Mouse (Mus musculus) limb, embryonic 12.5 days (tissue): Measurements from ENCODE around the gene Wdr49. TPM values are rescaled to one million over a fixed set of nuclear protein-coding genes. Genes with fewer than 3 reads are reported as not detected.
"Not testable (repeated sequence)": the region's sequence is repeated elsewhere in the genome, so short reads cannot be mapped to it uniquely, and the experiment has no call there.

Experiments
- ATAC-seq: fragments of 200-750 bp; cut with Nextera tagmentation; 2 replicates; pipeline ENCODE4 v1.8.0; 2017; ENCODE audit warnings: low read depth, moderate TSS enrichment; ENCODE audit not compliant: insufficient number of reproducible peaks, insufficient read depth, low FRiP score, low TSS enrichment
- H3K27ac ChIP-seq: fragments of 300-500 bp; sonication (generic); 2 replicates; pipeline ENCODE4 v1.5.1; 2016; ENCODE audit warnings: mild to moderate bottlenecking, moderate library complexity
- H3K27me3 ChIP-seq: fragments of 300-500 bp; sonication (generic); 2 replicates; pipeline ENCODE4 v1.6.1; 2016; ENCODE audit warnings: mild to moderate bottlenecking, moderate library complexity
- H3K36me3 ChIP-seq: fragments of 300-500 bp; sonication (generic); 2 replicates; pipeline ENCODE4 v1.6.1; 2016; ENCODE audit warnings: mild to moderate bottlenecking, moderate library complexity
- H3K4me1 ChIP-seq: fragments of 300-500 bp; sonication (generic); replicated peaks from 2 replicates; pipeline ENCODE4 v1.6.1; 2016
- H3K4me2 ChIP-seq: fragments of 300-500 bp; sonication (generic); 2 replicates; pipeline ENCODE4 v1.6.1; 2016; ENCODE audit warnings: mild to moderate bottlenecking, moderate library complexity
- H3K4me3 ChIP-seq: fragments of 300-500 bp; sonication (generic); replicated peaks from 2 replicates; pipeline ENCODE4 v1.5.1; 2016; ENCODE audit warnings: mild to moderate bottlenecking
- H3K9ac ChIP-seq: fragments of 300-500 bp; sonication (generic); replicated peaks from 2 replicates; pipeline ENCODE4 v1.6.1; 2016; ENCODE audit warnings: mild to moderate bottlenecking, moderate library complexity
- H3K9me3 ChIP-seq: fragments of 300-500 bp; sonication (generic); 2 replicates; pipeline ENCODE4 v1.6.1; 2016; ENCODE audit warnings: mild to moderate bottlenecking, moderate library complexity
- WGBS: fragments of 180-500 bp; shearing (Covaris S2); methylation state at CpG from one replicate; pipeline ENCODE4 v1.1.7; 2016; 5-methylcytosine and 5-hydroxymethylcytosine counted together
- polyA plus RNA-seq: library from polyadenylated mRNA; unstranded; fragments of >200 nt; fragmentation: Nextera tagmentation; extraction: Ambion mirVana; gene quantifications from 2 replicates; pipeline ENCODE4 v1.2.1, GENCODE M21; 2016

Wdr49 gene
- polyA plus RNA-seq, 1 experiment from 2014 or later: not detected

DNA sequence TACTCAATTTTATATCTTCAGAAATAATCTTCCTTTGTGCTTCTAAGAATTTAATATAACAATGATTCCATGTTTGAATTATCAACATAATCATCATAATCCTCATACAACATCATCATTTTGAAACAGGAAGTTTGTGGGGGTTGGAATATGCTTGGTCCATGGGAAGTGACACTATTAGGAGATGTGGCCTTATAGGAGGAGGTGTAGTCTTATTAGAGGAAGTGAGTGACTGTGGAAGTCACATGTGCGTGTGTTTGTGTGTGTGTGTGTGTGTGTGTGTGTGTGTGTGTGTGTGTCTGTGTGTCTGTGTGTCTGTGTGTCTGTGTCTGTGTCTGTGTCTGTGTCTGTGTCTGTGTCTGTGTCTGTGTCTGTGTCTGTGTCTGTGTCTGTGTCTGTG is 182.5 kb downstream of the Wdr49 start:
- H3K4me3 ChIP-seq, H3K27ac ChIP-seq, H3K4me2 ChIP-seq, H3K27me3 ChIP-seq, H3K36me3 ChIP-seq, H3K9ac ChIP-seq, H3K9me3 ChIP-seq, ATAC-seq, H3K4me1 ChIP-seq: not testable (repeated sequence)
- 93% methylated on average over 1 of the region's 1 CpGs for WGBS

DNA sequence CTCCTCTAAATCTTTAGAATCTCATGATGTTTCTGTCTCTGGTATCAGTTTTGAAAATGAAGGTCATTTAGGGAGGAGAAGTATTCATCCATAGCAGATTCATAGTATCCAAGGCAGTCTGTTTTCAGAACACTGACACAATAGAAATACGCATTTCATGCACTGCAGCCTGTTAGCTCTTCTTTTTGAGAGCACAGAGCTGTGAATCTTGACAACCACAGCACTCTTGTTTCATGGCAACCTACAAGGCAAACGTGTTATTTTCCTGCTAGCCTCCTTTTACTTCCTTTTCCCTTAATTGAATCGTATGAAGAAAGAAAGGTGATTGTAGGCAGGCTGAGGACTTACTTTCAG is 184.2 kb downstream of the Wdr49 start:
- H3K4me1 ChIP-seq: no peaks in the 10 kb centered on the region
- ATAC-seq: no peak
- 62% methylated on average over 3 of the region's 3 CpGs for WGBS

DNA sequence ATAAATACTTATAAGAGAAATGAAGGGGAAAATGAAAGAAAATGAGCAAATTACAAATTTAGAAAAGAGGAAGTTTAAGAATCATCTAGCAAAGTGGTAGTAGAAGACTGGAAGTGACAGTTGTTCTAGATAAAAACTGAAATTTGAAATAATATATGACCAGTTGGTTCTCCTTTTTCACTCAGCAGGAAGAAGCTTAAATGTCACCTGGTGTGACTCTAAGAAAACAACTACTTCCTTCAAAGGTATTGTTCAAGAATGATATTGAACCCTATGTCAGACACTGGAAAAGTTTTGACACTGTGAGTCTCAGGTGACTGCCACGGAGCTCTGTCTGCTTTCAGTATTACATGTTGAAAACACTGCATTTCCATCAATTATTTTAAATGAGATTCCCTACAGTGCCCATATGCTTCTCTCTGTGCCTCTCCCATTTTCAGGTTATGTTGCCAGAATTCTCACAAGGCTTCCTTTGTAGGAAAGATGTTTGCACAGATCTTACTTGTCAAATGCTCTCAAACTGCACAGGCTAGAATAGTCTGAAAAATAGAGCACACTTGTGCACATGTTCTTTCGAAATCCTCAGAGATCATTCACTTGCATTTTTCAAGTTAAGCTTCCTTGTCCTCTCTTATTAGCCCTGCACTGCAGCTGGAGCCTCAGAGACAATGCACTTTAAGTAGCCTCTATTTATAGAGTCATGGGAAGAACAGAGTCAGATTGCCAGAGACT is 184.8 kb downstream of the Wdr49 start:
- ATAC-seq: no peak
- Histone ChIP-seq H3K9ac (no peak overlapping the region), H3K4me2 (no peak overlapping the region), H3K27ac (no peak overlapping the region), H3K27me3 (no peaks in the 10 kb centered on the region), H3K4me1 (no peaks in the 10 kb centered on the region), H3K9me3 (no peaks in the 10 kb centered on the region), H3K36me3 (no peaks in the 10 kb centered on the region), H3K4me3 (no peak overlapping the region)
- WGBS: 74% methylated on average over 2 of the region's 2 CpGs

More for the DNA sequence above, 184.2 kb downstream of the Wdr49 start:
- no peaks in the 10 kb centered on the region for H3K9me3 ChIP-seq
- H3K36me3 ChIP-seq: no peaks in the 10 kb centered on the region
- no peaks in the 10 kb centered on the region for H3K27me3 ChIP-seq
- H3K9ac ChIP-seq: no peak overlapping the region
- no peak overlapping the region for H3K4me2 ChIP-seq
- H3K4me3 ChIP-seq: no peak overlapping the region
- no peak overlapping the region for H3K27ac ChIP-seq

DNA sequence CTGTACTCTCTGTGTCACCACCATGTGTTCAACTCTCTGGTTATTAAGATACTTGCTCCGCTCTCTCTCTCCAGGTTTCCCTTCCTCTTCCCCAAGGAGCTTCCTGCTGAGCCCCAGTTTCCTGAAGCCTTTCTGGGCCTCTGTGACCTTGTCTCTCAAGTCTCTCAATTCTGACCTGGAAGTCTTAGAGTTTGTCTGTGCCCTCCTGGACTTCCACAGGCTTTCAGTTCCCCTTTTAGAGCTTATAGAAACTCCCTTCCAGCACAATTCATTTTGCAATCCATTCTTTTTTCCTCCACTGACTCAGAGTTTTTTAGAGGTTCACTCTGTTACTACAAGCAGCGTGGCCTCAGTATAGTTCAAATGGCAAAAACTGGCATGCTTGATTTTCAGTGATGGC is 188.7 kb downstream of the Wdr49 start:
- H3K4me3 ChIP-seq: no peak overlapping the region
- no peaks in the 10 kb centered on the region for H3K27me3 ChIP-seq
- no peaks in the 10 kb centered on the region for H3K9me3 ChIP-seq
- 83% methylated on average over 2 of the region's 2 CpGs for WGBS
- H3K27ac ChIP-seq: no peak overlapping the region
- no peak overlapping the region for H3K4me2 ChIP-seq
- H3K36me3 ChIP-seq: no peaks in the 10 kb centered on the region
- no peak for ATAC-seq
- H3K9ac ChIP-seq: no peak overlapping the region
- no peaks in the 10 kb centered on the region for H3K4me1 ChIP-seq

DNA sequence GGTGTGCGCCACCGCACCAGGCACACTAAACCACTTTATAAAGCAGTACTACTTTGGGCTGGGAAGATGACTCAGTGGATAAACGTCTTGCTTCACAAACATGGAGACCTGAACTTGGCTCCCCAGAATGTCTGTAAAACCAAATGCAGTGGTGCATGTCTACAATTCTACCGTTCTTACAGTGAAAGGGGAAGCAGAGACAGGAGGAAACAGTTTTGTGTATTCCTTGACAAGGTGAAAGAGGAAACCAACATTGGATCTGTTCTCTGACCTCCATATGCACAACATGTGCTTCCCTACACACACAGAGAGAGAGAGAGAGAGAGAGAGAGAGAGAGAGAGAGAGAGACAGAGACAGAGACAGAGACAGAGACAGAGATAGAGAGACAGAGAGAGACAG is 204.5 kb downstream of the Wdr49 start:
- Histone ChIP-seq H3K27ac (no peak overlapping the region), H3K4me1 (no peaks in the 10 kb centered on the region), H3K4me3 (no peak overlapping the region), H3K27me3 (no peaks in the 10 kb centered on the region), H3K4me2 (no peak overlapping the region), H3K9ac (no peak overlapping the region), H3K9me3 (no peaks in the 10 kb centered on the region), H3K36me3 (no peaks in the 10 kb centered on the region)
- no peak for ATAC-seq
- WGBS: 73% methylated on average over 4 of the region's 4 CpGs

DNA sequence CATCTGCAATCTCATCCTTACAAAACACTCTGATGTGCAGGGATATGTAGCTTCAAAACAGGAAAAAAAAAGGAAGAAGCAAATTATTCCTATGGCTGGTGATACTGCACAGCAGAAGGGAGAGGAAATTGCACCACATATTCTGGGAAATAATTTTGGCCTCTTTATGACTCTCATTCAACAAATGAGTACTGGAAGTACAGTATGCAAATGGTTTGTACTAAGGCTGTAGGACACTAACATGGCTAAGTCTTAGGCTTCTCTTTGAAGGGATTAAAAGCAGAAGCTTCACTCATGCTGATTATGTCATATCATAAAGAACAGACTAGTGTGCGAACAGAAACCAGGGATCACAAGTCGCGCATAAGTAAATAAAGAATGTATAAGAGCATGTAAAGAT is 205.4 kb downstream of the Wdr49 start:
- 80% methylated on average over 3 of the region's 3 CpGs for WGBS
- Histone ChIP-seq H3K9me3 (no peaks in the 10 kb centered on the region), H3K9ac (no peak overlapping the region), H3K4me1 (no peaks in the 10 kb centered on the region), H3K36me3 (no peaks in the 10 kb centered on the region), H3K4me2 (no peak overlapping the region), H3K27ac (no peak overlapping the region), H3K4me3 (no peak overlapping the region), H3K27me3 (no peaks in the 10 kb centered on the region)
- ATAC-seq: no peak

DNA sequence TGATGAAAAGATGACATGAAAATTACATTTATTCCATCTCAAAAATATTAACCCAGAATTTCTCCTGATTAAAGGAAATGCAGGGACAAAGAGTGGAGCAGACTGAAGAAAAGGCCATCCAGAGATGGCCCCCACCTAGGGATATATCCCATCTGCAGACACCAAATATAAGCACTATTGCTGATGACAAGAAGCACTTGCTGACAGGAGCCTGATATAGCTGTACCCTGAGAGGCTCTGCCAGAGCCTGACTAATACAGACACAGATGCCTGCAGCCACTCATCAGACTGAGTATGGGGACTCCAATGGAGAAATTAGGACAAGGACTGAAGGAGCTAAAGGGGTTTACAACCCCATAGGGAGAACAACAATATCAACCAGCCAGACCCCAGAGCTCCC is 206.8 kb downstream of the Wdr49 start:
- no peak for ATAC-seq

DNA sequence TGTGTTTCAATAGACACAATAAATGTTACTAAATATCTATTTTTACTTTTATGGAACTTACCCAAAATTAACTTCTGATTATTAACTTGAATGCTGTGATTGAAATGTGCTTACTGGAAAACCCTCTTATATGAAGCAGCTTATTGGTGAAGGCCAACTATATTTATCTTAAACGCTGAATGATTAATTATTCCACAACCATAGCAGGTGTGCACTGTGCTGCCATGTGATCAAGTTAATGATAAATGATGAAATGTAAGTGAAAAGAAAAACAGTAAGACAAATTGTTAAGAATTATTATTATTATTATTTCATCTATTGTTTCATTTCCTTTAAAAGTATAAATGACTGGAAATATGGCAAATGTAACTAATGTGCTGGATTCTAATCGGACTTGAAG is 212.0 kb downstream of the Wdr49 start, which contains the start of gene Serpini2:
Serpini2 (minus strand) TSS at position 101 of the 400 bp plus-strand sequence.
- H3K4me1 ChIP-seq: no peaks in the 10 kb centered on the region
- 89% methylated on average over 2 of the region's 2 CpGs for WGBS
- H3K4me3 ChIP-seq: no peak within 1 kb of the TSS
- no peaks in the 10 kb centered on the region for H3K9me3 ChIP-seq
- H3K27me3 ChIP-seq: no peaks in the 10 kb centered on the region
- no peak for ATAC-seq
- no peak within 1 kb of the TSS for H3K9ac ChIP-seq
- no peaks in the 10 kb centered on the region for H3K36me3 ChIP-seq
- H3K4me2 ChIP-seq: no peak within 1 kb of the TSS
- no peak within 1 kb of the TSS for H3K27ac ChIP-seq

More for the DNA sequence above, 206.8 kb downstream of the Wdr49 start:
- Histone ChIP-seq H3K9me3 (no peaks in the 10 kb centered on the region), H3K4me3 (no peak overlapping the region), H3K27me3 (no peaks in the 10 kb centered on the region), H3K36me3 (no peaks in the 10 kb centered on the region), H3K4me2 (no peak overlapping the region), H3K9ac (no peak overlapping the region), H3K4me1 (no peaks in the 10 kb centered on the region), H3K27ac (no peak overlapping the region)

DNA sequence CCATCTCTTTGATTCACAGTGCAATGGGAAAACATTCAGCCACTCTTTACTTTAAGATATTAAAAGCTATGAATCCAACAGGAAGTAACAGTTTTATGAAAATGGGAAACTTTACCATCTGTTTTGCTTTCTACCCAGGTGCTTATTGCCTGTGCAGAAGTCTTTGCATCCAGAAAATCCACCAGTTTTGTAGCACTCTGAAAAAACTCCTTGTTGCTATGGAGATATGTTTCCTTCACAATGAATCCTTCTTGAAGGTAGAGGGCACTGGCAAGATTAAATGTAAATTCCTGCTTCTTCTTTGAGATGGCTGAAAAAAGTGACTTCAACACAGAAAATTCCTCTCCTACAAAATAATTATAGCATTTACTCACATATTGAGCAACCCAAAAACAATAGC is 222.6 kb downstream of the Wdr49 start:
- Histone ChIP-seq H3K36me3 (no peaks in the 10 kb centered on the region), H3K4me2 (no peak overlapping the region), H3K9me3 (no peaks in the 10 kb centered on the region), H3K9ac (no peak overlapping the region), H3K27me3 (no peaks in the 10 kb centered on the region), H3K4me1 (no peaks in the 10 kb centered on the region), H3K4me3 (no peak overlapping the region), H3K27ac (no peak overlapping the region)
- ATAC-seq: no peak

Other genes with a start within 250 kb of the Wdr49 start
- not detected in 2 replicates for gene Serpini2, start 212.1 kb downstream of the Wdr49 start, polyA plus RNA-seq
- gene Pdcd10, start 74.7 kb upstream of the Wdr49 start, polyA plus RNA-seq: 92.2 and 97.1 TPM in 2 replicates
- gene Serpini1, start 75.4 kb upstream of the Wdr49 start, polyA plus RNA-seq: 6.9 and 7.6 TPM in 2 replicates